Mouse (Mus musculus): Measurements from ENCODE around the gene Ubac2. TPM values are rescaled to one million over a fixed set of nuclear protein-coding genes. Genes with fewer than 3 reads are reported as not detected.

Ubac2 gene
- polyA plus RNA-seq, 1 experiment from 2014 or later = 47.2 TPM

DNA sequence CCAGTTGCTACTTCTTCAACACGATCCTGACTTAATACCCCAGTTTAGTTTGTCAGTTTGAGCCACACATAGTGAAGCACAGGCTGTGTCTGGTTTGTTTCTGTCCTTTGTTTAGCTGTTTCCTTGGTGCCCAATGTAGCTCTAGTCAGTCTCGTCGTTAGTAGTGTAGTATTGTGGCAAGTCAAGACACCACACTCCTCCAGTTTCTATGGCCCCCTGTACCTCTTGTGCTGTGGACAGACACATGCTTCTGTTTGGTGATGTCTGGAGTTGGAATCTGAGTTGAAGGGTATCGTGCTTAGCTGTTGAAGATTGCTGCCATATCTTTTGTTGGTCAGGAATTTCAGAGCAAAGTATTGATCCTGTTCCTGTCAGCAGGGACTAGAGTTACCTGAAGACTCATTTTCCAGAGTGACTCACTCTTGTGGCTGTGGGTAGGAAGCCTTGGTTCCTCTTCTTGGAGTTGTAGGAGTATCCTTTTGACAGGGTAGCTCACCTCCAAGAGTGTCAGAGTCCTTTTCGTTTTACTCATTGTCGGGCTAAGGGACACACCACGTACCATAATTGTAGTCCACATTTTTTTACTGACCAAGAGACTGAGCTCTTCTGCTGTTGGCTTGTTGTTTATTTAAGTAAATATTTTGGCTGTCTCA is 52.4 kb downstream of the Ubac2 start:
- peaks cover 9% of the 10 kb centered on the region; the same call in 1 of the 2 replicates for H3K4me1 ChIP-seq
- no peaks in the 10 kb centered on the region for H3K9me3 ChIP-seq
- H3K27me3 ChIP-seq (replicated peaks) = no peaks in the 10 kb centered on the region
- H3K27ac ChIP-seq = no peak overlapping the region
- WGBS = 78% methylated on average over 7 of the region's 7 CpGs
- no peak overlapping the region for H3K4me3 ChIP-seq
- H3K4me2 ChIP-seq = no peak overlapping the region
- no peak for ATAC-seq (replicated peaks)
- 0 out of 2 replicates have a peak, but pooled peaks cover 5% of the 10 kb centered on the region for H3K36me3 ChIP-seq (replicated peaks)
- no peak overlapping the region for H3K9ac ChIP-seq

DNA sequence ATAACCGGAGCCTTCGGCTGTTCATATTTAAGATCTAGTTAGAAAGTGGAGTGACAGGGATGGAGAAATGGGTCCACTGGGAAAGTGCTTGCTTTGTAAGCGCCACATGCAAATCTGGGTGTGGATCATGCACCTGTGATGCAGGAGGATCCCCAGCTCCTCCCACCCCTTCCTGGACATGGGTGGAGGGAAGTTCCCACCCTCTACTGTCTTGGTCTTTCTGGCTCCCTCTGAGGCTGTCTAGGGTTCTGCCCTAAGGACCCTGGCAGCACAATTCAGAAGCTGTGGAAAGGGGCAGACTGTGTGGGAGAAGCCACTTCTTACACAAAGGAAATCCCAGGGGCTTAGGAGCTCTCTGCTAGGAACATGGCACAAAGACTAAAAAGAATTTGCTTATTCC is 53.2 kb downstream of the Ubac2 start:
- peak; percentile 53; the same call in 1 of the 2 replicates for ATAC-seq (replicated peaks)
- H3K9me3 ChIP-seq = no peaks in the 10 kb centered on the region
- no peak overlapping the region for H3K4me3 ChIP-seq
- H3K9ac ChIP-seq = no peak overlapping the region
- no peaks in the 10 kb centered on the region for H3K27me3 ChIP-seq (replicated peaks)
- WGBS = 81% methylated on average over 3 of the region's 3 CpGs
- H3K4me1 ChIP-seq = peaks cover 9% of the 10 kb centered on the region; the same call in 1 of the 2 replicates
- H3K27ac ChIP-seq = 0 out of 2 replicates have a peak overlapping the region, but pooled peaks have one; percentile 36
- H3K4me2 ChIP-seq = no peak overlapping the region
- 0 out of 2 replicates have a peak, but pooled peaks cover 5% of the 10 kb centered on the region for H3K36me3 ChIP-seq (replicated peaks)

DNA sequence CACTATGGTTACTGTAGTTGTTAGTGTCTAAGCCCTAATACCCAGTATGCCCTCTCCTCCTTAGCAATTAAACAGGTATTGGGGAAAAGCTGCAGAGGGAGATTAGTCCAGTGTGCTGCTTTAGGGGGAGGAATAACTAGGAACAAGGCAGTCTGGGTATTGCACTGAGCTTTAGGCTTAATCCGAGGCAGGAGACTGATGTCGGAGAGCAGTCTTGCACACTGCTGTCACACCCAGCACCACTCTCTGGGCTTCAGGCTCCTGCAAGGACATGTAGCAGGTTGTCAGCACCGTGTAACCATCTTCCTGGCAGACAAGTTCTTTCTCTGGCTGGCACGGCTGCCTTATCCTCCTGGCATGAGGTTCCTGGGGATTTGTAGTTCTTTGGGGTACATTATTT is 53.8 kb downstream of the Ubac2 start:
- Histone ChIP-seq H3K4me2 (no peak overlapping the region), H3K4me1 (peaks cover 9% of the 10 kb centered on the region; the same call in 1 of the 2 replicates), H3K9me3 (no peaks in the 10 kb centered on the region), H3K36me3 (replicated peaks) (0 out of 2 replicates have a peak, but pooled peaks cover 5% of the 10 kb centered on the region), H3K27me3 (replicated peaks) (no peaks in the 10 kb centered on the region), H3K4me3 (no peak overlapping the region), H3K9ac (no peak overlapping the region), H3K27ac (peak overlapping the region; percentile 36; the same call in 1 of the 2 replicates)
- no peak for ATAC-seq (replicated peaks)
- 65% methylated on average over 4 of the region's 4 CpGs for WGBS

DNA sequence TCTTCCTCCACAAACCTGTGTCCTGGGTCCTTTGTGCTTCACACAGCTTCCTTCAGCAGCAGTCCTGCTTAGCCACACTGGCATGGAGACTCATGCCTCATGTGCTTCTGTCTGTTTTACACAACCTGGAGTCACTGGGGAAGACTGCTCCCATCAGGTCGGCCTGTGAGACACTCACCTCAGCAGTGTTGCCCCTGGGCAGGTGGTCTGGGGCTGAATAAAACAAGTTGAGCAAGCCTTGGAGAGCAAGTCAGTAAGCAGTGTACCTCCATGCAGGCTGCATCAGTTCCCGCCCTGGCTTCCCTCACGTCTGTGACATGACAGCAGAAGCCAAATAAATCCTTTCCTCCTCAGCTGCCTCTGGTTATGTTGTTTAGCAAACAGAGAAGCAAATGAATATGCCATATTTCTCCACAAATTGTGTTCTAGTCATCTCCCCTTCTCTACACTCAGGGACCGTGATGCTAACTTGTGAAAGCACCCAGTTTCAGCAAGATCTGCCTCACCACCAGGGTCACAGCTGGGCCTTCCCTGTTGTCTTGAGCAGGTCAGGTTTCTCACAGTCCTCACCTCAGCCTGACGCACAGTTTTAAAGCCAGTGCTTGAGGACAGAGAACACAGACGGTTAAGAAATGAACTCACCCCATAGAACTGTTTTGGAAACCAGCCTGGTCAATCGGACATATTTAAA is 55.6 kb downstream of the Ubac2 start:
- H3K4me3 ChIP-seq = no peak overlapping the region
- 92% methylated on average over 7 of the region's 7 CpGs for WGBS
- H3K36me3 ChIP-seq (replicated peaks) = 0 out of 2 replicates have a peak, but pooled peaks cover 5% of the 10 kb centered on the region

DNA sequence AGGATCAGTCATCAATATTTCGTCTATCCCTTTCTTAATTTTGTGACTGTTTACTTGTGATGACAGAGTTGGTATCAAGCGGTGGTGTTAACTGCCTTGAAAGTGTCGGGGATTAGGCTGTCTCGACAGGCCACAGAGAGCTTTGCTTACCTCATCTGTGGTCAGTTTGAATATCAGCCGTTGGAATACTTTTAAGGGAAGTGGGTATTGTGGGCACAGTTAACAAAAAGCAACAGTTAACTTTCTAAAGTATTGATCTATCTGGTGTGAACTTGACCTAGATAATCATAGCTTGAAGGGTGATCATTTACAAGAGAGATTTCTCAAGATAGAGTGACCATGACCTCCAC is 56.2 kb downstream of the Ubac2 start:
- WGBS = 93% methylated on average over 5 of the region's 5 CpGs

More for the DNA sequence above, 55.6 kb downstream of the Ubac2 start:
- no peak overlapping the region for H3K27ac ChIP-seq
- H3K9ac ChIP-seq = no peak overlapping the region
- ATAC-seq (replicated peaks) = no peak
- H3K27me3 ChIP-seq (replicated peaks) = no peaks in the 10 kb centered on the region
- no peaks in the 10 kb centered on the region for H3K9me3 ChIP-seq
- H3K4me1 ChIP-seq = peaks cover 9% of the 10 kb centered on the region; the same call in 1 of the 2 replicates
- no peak overlapping the region for H3K4me2 ChIP-seq

DNA sequence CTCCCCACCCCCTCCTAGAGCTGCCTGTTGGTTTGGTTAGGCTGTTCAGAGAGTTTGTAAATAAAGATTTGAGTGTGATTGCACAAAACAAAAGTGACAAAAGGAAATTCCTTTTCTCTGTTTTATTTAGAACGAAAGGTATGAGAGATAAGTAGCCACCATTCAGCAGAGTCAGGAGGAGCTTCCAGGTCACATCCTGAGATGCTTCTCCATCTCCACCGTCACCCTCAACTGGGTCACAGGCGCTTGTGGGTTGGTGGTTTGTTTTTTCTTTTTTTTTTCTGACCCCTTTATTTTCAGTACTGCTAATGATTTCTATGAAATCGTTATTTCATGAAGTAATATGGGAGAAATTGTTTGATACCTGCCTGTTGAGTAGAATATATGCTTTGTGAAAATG is 57.9 kb downstream of the Ubac2 start:
- Histone ChIP-seq H3K9me3 (no peaks in the 10 kb centered on the region), H3K4me3 (no peak overlapping the region), H3K4me2 (no peak overlapping the region), H3K9ac (no peak overlapping the region), H3K36me3 (replicated peaks) (0 out of 2 replicates have a peak, but pooled peaks cover 5% of the 10 kb centered on the region), H3K27ac (no peak overlapping the region), H3K27me3 (replicated peaks) (no peaks in the 10 kb centered on the region), H3K4me1 (peaks cover 9% of the 10 kb centered on the region; the same call in 1 of the 2 replicates)
- ATAC-seq (replicated peaks) = no peak
- 97% methylated on average over 4 of the region's 4 CpGs for WGBS

More for the DNA sequence above, 56.2 kb downstream of the Ubac2 start:
- no peak for ATAC-seq (replicated peaks)
- Histone ChIP-seq H3K4me1 (peaks cover 9% of the 10 kb centered on the region; the same call in 1 of the 2 replicates), H3K27ac (no peak overlapping the region), H3K9me3 (no peaks in the 10 kb centered on the region), H3K4me3 (no peak overlapping the region), H3K27me3 (replicated peaks) (no peaks in the 10 kb centered on the region), H3K36me3 (replicated peaks) (0 out of 2 replicates have a peak, but pooled peaks cover 5% of the 10 kb centered on the region), H3K9ac (no peak overlapping the region), H3K4me2 (no peak overlapping the region)

DNA sequence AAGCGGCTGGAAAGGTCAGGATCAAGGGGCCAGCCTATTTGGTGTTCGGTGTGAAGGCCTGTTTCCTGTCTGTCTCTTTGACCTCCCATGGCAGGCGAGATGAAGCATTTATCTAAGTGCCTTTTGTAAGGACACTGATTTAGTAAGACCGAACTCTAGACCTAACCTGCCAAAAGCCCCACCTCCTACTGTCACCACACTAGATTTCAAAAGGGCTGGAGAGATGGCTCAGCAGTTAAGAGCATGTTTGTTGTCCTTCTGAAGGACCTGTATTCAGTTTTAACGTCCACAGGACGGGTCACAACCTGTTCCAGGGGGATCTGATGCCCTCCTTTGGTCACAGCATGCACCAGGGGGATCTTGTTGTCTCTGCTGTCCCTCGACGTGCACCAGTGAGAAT is 58.4 kb downstream of the Ubac2 start:
- H3K4me1 ChIP-seq = 0 out of 2 replicates have a peak, but pooled peaks cover 5% of the 10 kb centered on the region
- H3K36me3 ChIP-seq (replicated peaks) = 0 out of 2 replicates have a peak, but pooled peaks cover 5% of the 10 kb centered on the region
- no peak overlapping the region for H3K4me2 ChIP-seq
- H3K9ac ChIP-seq = no peak overlapping the region
- H3K4me3 ChIP-seq = no peak overlapping the region
- WGBS = 77% methylated on average over 8 of the region's 8 CpGs
- no peak for ATAC-seq (replicated peaks)
- H3K27ac ChIP-seq = no peak overlapping the region
- H3K27me3 ChIP-seq (replicated peaks) = no peaks in the 10 kb centered on the region
- no peaks in the 10 kb centered on the region for H3K9me3 ChIP-seq

DNA sequence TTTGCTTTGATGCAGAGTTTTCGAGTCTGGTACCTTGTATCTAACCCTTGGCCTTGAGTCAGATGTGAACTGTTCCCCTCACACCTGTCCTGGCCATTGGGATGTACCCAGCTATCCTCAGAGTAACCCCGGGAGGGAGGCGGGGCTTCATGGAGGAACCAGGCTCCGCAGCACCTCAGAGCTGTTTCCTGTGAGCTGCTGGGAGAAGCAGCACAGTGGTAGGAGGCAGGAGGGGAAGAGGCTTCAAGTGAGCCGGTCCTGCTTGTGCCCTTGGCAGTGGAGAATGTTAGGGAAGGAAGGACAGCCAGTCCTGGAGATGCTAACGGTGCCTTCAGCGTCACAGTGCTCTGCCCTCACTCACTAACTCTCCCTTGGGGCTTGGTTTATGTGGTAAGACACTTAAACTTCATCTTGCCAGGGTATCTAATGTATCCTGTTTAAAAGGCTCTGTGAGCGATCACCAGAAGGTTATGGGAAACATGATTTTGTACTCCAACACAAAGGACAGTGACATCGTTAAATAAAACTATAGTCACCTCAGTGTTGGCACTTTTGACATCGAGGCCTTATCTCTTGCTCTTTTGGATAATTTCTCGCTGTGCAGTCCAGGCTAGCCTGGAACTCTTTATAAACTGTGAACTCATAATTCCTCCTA is 59.3 kb downstream of the Ubac2 start:
- Histone ChIP-seq H3K27me3 (replicated peaks) (no peaks in the 10 kb centered on the region), H3K4me3 (no peak overlapping the region), H3K9me3 (no peaks in the 10 kb centered on the region), H3K9ac (no peak overlapping the region), H3K36me3 (replicated peaks) (0 out of 2 replicates have a peak, but pooled peaks cover 5% of the 10 kb centered on the region), H3K4me1 (no peaks in the 10 kb centered on the region), H3K27ac (no peak overlapping the region), H3K4me2 (no peak overlapping the region)
- 90% methylated on average over 11 of the region's 11 CpGs for WGBS
- ATAC-seq (replicated peaks) = no peak

DNA sequence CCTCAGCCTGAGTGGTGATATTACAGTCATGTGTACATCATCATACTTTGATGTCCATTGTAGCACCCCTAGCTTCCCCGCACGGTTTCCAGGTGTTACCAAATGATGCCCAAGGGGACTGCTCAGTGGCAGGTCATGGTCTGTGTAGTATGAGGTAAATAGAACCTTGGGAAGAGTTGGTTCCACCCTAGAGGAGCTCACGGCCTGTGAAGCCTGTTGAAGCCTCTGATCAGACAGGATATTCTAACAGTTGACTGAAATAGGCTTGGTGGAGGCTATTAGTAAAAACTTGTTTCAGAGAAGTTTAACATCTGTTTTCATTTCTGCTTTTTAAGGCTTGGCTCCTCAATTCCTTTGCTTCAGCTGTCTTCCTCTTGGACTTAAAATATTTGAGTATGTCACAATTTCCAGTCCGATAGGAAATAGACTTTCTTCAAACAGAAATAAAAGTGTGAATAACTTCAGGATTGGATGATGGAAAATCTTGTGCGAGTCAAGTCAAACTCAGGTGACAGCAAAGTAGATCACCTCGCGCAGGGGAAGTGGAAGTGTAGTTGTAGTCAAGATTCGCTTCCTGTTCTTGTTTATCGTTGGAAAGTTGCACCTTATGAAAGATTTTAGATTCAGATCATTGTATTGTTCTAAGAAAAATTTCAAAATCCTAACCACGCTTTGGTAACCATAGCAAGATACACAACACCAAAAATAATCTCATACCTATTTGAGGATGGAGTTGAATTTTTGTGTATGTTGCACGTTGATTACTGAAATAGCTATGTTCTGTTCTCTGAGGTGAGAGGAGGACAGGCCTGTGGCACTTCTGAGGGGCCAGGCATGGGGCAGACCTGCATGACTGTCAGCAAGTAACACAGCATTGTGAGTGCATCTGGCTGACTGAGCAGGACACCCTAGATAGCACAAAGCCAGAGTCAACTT is 60.1 kb downstream of the Ubac2 start:
- Histone ChIP-seq H3K9me3 (no peaks in the 10 kb centered on the region), H3K4me1 (no peaks in the 10 kb centered on the region), H3K9ac (no peak overlapping the region), H3K27me3 (replicated peaks) (no peaks in the 10 kb centered on the region), H3K4me2 (no peak overlapping the region), H3K36me3 (replicated peaks) (0 out of 2 replicates have a peak, but pooled peaks cover 5% of the 10 kb centered on the region), H3K4me3 (no peak overlapping the region), H3K27ac (no peak overlapping the region)
- WGBS = 95% methylated on average over 11 of the region's 11 CpGs
- no peak for ATAC-seq (replicated peaks)

DNA sequence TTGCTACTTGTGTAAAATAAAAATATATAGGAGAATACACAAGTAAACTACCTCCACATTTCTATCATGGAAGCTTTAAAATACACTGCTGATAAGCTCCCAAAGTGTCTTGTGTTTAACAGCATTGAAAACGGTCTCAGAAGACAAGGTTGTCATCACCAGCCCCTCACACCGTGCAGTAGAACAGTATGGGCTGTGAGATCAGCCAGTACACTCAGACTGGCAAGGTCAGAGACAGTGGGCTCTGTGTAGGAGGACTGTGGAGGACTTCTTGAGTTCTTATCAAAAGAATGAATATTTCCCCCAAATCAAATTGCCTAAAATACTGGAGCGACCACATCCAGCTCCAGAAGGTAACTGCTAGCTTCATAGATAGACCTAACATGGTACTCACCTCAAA is 61.2 kb downstream of the Ubac2 start:
- Histone ChIP-seq H3K9ac (no peak overlapping the region), H3K4me3 (no peak overlapping the region), H3K4me2 (no peak overlapping the region), H3K36me3 (replicated peaks) (no peaks in the 10 kb centered on the region), H3K27ac (no peak overlapping the region), H3K27me3 (replicated peaks) (no peaks in the 10 kb centered on the region), H3K4me1 (no peaks in the 10 kb centered on the region), H3K9me3 (no peaks in the 10 kb centered on the region)
- 94% methylated on average over 3 of the region's 3 CpGs for WGBS
- ATAC-seq (replicated peaks) = no peak

DNA sequence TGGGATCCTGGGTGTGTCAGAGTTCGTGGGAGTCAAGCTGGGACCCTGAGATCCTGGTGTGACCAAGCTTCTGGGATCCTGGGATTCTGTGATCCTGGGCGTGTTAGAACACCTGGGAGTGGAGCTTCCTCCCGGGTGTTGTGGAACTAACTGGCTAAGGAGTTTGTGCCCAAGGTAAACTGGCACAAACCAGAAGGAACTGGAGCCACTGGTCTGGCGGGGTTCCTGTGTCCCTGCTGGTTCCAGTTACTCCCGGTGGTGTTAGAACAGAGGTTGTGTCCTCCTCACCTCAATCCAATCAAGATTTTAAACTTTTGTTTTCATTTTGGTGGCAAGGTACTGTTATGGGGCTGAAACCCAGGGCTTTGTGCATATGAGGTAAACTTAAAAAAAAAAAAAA is 67.7 kb downstream of the Ubac2 start:
- WGBS = 84% methylated on average over 5 of the region's 5 CpGs

More for the DNA sequence above, 67.7 kb downstream of the Ubac2 start:
- H3K4me2 ChIP-seq = no peak overlapping the region
- H3K27me3 ChIP-seq (replicated peaks) = no peaks in the 10 kb centered on the region
- no peak overlapping the region for H3K27ac ChIP-seq
- no peaks in the 10 kb centered on the region for H3K9me3 ChIP-seq
- H3K4me1 ChIP-seq = no peaks in the 10 kb centered on the region
- H3K36me3 ChIP-seq (replicated peaks) = no peaks in the 10 kb centered on the region
- H3K4me3 ChIP-seq = no peak overlapping the region
- no peak for ATAC-seq (replicated peaks)
- no peak overlapping the region for H3K9ac ChIP-seq

Data from midbrain, embryonic 15.5 days (tissue).